8 mouse cellular contexts compared by ENCODE assay signal in the genomic region with DNA sequence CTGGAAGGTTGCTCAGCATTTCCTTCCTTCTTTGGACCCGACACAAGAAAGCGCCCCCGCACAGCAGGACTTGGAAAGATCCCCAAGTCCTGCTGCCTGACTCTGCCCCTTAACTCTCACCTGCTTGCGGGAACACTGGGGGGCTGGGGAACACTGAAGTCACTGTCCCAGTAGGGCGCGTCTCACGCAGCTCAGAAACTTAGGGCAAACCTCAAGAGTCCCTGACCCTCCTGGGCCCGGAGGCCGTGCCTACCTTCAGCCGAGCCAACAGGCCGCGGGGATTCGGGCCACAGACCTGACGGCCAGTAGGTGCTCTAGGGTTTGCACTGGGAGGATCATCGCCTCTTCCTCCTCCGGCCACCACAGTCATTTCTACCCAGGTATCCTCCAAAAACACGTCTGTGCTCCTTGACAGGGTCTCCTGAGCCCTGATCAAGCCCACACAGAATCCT. TPM values are rescaled to one million over a fixed set of nuclear protein-coding genes. Genes with fewer than 3 reads are reported as not detected.
DNase-seq lines count a peak whose midpoint lies in the region; ATAC-seq lines count a peak whose summit lies in the region.

No protein-coding gene starts in this region.

- no peak for ATAC-seq in hindbrain, embryonic 12.5 days (ENCODE audit: low FRiP score)
- ATAC-seq in midbrain, embryonic 15.5 days (replicated peaks): no peak

- H3K9ac ChIP-seq in hindbrain, embryonic 12.5 days: peak overlapping the region; percentile 64
- H3K9ac ChIP-seq in midbrain, embryonic 15.5 days: no peak overlapping the region

- H3K27ac ChIP-seq in hindbrain, embryonic 12.5 days: no peak overlapping the region
- no peak overlapping the region for H3K27ac ChIP-seq in midbrain, embryonic 15.5 days

- no peaks in the 10 kb centered on the region for H3K9me3 ChIP-seq in hindbrain, embryonic 12.5 days (replicated peaks)
- no peaks in the 10 kb centered on the region for H3K9me3 ChIP-seq in midbrain, embryonic 15.5 days

- peak; percentile 9 for DNase-seq in kidney, adult 18-20 months
- DNase-seq in kidney, adult 9 months: no peak
- peak; percentile 58 for DNase-seq in embryo, embryonic 9.5 days (ENCODE audit: extremely low spot score)
- DNase-seq in left cerebral cortex, postnatal 10 days (ENCODE audit: extremely low spot score in 1 of 2, low spot score in 2 of 2): no peak
- DNase-seq in gastrocnemius, postnatal 36 days: no peak
- DNase-seq in spleen, adult 12 weeks (ENCODE audit: low spot score): no peak

- intact Hi-C loops in left cerebral cortex, postnatal 10 days (cut with DNase I): no loop called here
- intact Hi-C loops in gastrocnemius, postnatal 36 days (cut with DNase I): loop anchor here (5.0 kb wide), 1 partner anchor 167 kb away; no protein-coding TSS in a partner anchor

- H3K27me3 ChIP-seq in hindbrain, embryonic 12.5 days: peaks cover 27% of the 10 kb centered on the region
- H3K27me3 ChIP-seq in midbrain, embryonic 15.5 days (replicated peaks): peaks cover 41% of the 10 kb centered on the region

- WGBS in hindbrain, embryonic 12.5 days: 1% methylated on average over 17 of the region's 17 CpGs
- 10% methylated on average over 17 of the region's 17 CpGs for WGBS in midbrain, embryonic 15.5 days

- peak overlapping the region; percentile 48 for H3K4me3 ChIP-seq in hindbrain, embryonic 12.5 days
- peak overlapping the region; percentile 42 for H3K4me3 ChIP-seq in midbrain, embryonic 15.5 days

- H3K4me1 ChIP-seq in hindbrain, embryonic 12.5 days: peaks cover 19% of the 10 kb centered on the region
- H3K4me1 ChIP-seq in midbrain, embryonic 15.5 days: peaks cover 17% of the 10 kb centered on the region

- H3K4me2 ChIP-seq in hindbrain, embryonic 12.5 days (replicated peaks): peak overlapping the region; percentile 69
- H3K4me2 ChIP-seq in midbrain, embryonic 15.5 days: peak overlapping the region; percentile 57

- H3K36me3 ChIP-seq in hindbrain, embryonic 12.5 days: no peaks in the 10 kb centered on the region
- no peaks in the 10 kb centered on the region for H3K36me3 ChIP-seq in midbrain, embryonic 15.5 days (replicated peaks)

RNA-seq across cellular contexts. Expression of a gene that starts 1.2 kb away (rescaled TPM):
- 16.7 and 17.8 TPM in 2 replicates for polyA plus RNA-seq in hindbrain, embryonic 12.5 days (2016; fragmentation: Nextera tagmentation; extraction: Ambion mirVana)
- polyA plus RNA-seq in midbrain, embryonic 15.5 days (2015; fragmentation: Nextera tagmentation; extraction: Ambion mirVana): 3.2 and 3.7 TPM in 2 replicates
- 1 to 10 TPM; 1.8 to 2.1 TPM for total RNA-seq in left cerebral cortex, postnatal 10 days (2021)
- total RNA-seq in gastrocnemius, postnatal 36 days (2021): 1 to 10 TPM in 1 of 2 experiments, under 1 TPM in 1; 0.32 to 1.2 TPM

Comparison
In these comparisons a context has a peak if more than half of its experiments do, and no peak if none do; other contexts are left out.
1. DNase-seq: peak in kidney, adult 18-20 months (single experiment) and embryo, embryonic 9.5 days (single experiment); none in kidney, adult 9 months (single experiment), left cerebral cortex, postnatal 10 days (0 of 2), gastrocnemius, postnatal 36 days (0 of 2) and spleen, adult 12 weeks (single experiment).